Mouse (Mus musculus): ENCODE measurements at regions not wholly inside any gene's neighbourhood (a gene's known extent, or its start where the extent isn't known, plus 50 kb on each side); places are given as distances from the start of the nearest gene placed in this dataset.

GRCm38 (mm10) chr15:87342656-87343055 is 201.4 kb upstream of the Fam19a5 start:
- ATAC-seq (replicated peaks; ENCODE audit: poor library complexity, severe bottlenecking), result no peak

- ATAC-seq (replicated peaks; ENCODE audit: poor library complexity, severe bottlenecking), result no peak
Measured at GRCm38 (mm10) chr15:87345826-87346225, 198.3 kb upstream of the Fam19a5 start.

- ATAC-seq (replicated peaks; ENCODE audit: poor library complexity, severe bottlenecking), result no peak
Measured at GRCm38 (mm10) chr15:87349533-87350247, 194.4 kb upstream of the Fam19a5 start.

DNA sequence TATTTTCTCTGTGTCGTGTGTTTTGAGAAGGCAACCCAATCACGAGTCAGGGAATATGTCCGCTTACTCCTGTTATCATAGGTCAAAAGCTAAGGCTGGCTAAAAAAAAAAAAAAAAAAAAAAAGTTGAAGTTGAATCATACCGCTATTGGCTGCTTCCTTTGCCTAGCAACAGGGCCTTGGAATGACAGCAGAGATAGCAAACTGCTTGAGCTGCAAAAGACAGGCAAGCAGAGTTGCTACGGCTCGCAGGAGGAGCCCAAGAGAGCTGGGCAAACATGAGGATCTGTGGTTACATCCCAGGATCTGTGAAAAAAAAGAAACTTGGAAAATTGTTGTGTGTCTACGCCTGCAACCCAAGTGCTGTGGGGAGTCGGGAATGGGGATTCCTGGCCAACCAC is 191.3 kb upstream of the Fam19a5 start:
- ATAC-seq (replicated peaks; ENCODE audit: poor library complexity, severe bottlenecking), result no peak

DNA sequence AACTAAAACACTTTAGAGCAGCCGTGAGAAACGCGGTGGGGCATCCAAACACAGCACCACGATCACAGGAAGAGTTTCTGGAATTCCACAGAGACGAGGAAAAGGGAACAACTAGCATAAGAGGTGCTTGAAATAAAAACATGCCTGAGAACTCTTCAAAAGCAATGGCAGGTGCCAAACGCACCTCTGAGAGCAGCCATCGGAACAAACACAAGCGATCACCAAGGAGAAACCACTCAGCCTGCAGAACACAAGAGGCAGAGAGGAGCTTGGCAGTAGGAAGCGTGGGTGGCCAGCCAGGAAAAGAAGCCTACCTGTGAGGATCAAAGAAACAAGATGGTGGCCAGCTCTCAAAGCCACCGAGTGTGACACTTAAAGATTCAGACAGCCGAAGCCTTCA is 190.2 kb upstream of the Fam19a5 start:
- no peak for ATAC-seq (replicated peaks; ENCODE audit: poor library complexity, severe bottlenecking)

- no peak for ATAC-seq (replicated peaks; ENCODE audit: poor library complexity, severe bottlenecking)
Measured at GRCm38 (mm10) chr15:87360457-87360856, 183.6 kb upstream of the Fam19a5 start.

GRCm38 (mm10) chr15:87365712-87366361 is 178.3 kb upstream of the Fam19a5 start:
- ATAC-seq (replicated peaks; ENCODE audit: poor library complexity, severe bottlenecking), result no peak

DNA sequence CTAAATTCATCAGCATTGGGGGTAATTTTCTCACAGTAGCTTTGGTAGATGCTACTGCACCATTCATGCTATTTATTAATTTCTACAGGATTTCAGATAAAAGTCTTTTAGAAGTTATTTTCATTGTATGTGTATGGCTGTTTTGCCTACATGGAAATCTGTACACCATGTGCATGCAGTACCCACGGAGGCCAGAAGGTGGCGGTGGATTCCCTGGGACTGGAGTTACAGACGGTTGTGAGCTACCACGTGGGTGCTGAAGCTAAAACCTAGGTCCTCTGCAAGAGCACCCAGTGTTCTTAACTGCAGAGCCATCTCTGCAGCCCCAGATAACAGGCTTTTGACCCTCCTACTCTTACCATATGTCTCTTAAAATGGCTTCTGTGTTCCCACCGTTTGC is 176.7 kb upstream of the Fam19a5 start:
- ATAC-seq (replicated peaks; ENCODE audit: poor library complexity, severe bottlenecking), result no peak

DNA sequence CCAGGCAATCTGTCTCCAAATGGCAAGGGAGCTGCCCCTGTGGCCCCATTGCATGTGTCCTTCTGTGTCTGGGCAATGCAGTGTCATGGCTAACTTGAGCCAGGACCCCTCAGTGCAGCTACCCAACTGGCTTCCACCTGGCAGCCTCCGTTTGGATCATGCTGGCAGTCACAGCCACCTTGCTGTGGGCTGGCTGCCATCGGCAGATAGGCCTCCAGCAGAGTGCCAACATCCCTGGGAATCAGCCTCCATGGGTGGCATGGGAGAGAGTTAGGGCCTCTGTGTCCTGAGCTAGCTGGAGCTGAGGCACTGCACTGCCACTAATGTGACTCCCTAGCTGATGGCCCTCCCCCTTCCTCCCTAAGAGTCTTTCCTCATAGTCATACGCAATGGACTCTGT is 174.7 kb upstream of the Fam19a5 start:
- no peak for ATAC-seq (replicated peaks; ENCODE audit: poor library complexity, severe bottlenecking)

DNA sequence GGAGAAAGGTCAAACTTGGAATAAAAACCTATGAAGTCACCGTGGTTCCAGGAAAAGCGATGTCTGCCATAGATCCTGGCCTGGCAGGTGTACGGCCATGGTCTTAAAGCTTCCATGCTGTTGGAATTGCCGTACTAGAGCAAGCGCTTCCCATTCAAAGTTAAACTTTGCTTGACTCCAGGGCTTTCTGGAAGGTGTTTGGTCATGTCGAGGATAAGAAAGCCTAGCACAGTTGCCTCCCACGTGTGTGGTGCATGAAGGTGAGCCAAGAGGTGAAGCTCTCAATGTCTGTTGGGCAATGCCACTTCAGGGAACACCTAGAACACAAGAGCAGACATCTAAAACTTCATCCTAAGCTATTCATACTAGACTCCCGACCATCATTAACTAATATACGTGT is 174.3 kb upstream of the Fam19a5 start:
- ATAC-seq (replicated peaks; ENCODE audit: poor library complexity, severe bottlenecking), result no peak

DNA sequence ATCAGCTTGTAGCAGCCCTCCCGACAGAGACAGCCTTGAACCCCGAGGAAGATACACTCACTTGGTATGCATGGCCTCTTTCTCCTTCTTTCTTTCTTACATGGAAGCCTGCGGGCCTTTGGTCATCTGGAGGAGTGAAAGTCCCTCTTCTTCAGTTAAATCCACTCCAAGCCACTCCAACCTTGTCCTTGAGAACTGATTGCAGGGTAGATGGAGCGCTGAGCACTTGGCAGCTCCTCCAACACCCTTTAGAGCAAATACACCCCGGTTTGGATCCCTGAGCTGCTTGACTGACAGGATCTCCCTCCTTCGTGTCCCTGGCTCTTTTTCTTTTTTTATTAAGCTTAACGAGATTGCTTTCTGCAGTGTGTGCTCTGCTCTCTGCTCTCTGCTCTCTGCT is 173.3 kb upstream of the Fam19a5 start:
- no peak for ATAC-seq (replicated peaks; ENCODE audit: poor library complexity, severe bottlenecking)

GRCm38 (mm10) chr15:87374670-87375069 is 169.4 kb upstream of the Fam19a5 start:
- ATAC-seq (replicated peaks; ENCODE audit: poor library complexity, severe bottlenecking), result no peak

DNA sequence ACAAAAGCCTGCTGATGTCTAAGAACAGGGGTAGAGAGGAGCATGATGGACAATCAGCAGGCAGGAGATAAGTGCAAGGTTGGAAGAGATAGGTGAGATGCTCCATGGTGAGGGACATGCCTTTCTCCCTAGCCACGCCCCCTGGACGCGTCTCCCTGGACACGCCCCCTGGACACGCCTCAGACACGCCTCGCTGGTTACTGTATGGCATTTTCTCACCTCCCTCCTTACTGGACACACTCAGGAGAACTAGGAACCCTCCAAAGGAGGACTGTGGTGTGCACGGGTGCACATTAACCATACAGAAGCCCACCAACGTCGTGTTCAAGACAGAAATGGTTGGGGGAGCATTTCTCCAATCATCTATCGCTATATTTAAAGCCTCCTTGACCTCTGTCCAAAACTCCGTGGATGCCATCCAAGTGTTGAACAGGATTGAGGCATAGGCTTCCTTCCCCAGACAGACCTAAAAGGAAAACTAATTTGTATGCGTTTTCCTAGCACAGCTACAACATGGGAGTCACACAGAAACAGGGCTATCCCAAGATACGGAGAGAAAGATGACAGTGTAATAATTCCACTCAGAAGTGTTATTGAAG is 168.4 kb upstream of the Fam19a5 start:
- no peak for ATAC-seq (replicated peaks; ENCODE audit: poor library complexity, severe bottlenecking)

- no peak for ATAC-seq (replicated peaks; ENCODE audit: poor library complexity, severe bottlenecking)
Measured at GRCm38 (mm10) chr15:87383551-87384265, 160.4 kb upstream of the Fam19a5 start.

- ATAC-seq (replicated peaks; ENCODE audit: poor library complexity, severe bottlenecking), result no peak
Measured at GRCm38 (mm10) chr15:87384279-87385066, 159.6 kb upstream of the Fam19a5 start.

GRCm38 (mm10) chr15:87386513-87386983 is 157.6 kb upstream of the Fam19a5 start:
- no peak for ATAC-seq (replicated peaks; ENCODE audit: poor library complexity, severe bottlenecking)

- ATAC-seq (replicated peaks; ENCODE audit: poor library complexity, severe bottlenecking), result no peak
Measured at GRCm38 (mm10) chr15:87391395-87391794, 152.7 kb upstream of the Fam19a5 start.

DNA sequence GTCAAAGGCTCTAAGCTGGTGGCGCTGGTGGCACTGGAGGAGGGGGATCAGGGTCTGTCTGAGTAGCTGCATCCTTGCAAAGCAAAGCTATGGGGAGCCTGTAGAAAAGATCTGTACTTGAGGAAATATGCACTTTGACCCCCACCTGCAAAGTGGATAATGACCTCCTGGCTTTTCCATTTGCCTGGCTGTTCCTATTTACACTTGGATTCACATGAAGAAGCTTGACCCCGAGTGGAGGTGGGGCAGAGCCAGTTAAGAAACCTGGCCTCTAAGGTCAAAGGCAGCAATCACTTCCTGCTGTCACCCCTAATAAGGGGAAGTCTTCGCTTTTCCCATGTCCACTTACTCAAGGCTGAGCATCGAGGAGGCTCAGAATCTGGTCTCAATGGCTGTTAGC is 145.7 kb upstream of the Fam19a5 start:
- ATAC-seq (replicated peaks; ENCODE audit: poor library complexity, severe bottlenecking), result no peak

DNA sequence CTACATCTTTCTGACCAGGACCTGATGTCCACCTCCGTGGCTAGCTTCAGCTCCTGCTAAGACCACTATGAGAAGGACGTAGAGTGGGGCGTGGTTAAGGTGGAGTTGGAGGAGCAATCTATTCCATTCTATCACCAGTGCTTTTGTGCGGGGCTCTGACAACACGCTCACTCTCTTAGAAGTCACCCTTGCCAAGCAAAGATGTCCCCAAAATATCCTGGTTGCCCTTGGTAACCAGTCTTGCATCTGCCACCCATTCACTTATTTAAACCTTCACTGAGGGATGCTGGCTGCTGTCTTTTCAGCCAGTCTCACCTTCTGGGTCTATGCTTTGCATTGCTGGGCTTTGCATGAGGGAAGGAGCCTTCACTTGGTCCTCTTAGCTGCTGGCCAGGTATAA is 138.4 kb upstream of the Fam19a5 start:
- ATAC-seq (replicated peaks; ENCODE audit: poor library complexity, severe bottlenecking), result no peak

GRCm38 (mm10) chr15:87411978-87412377 is 132.1 kb upstream of the Fam19a5 start:
- no peak for ATAC-seq (replicated peaks; ENCODE audit: poor library complexity, severe bottlenecking)
